Mouse (Mus musculus) heart, embryonic 10.5 days (tissue): Measurements from ENCODE around the gene Prrg3. TPM values are rescaled to one million over a fixed set of nuclear protein-coding genes. Genes with fewer than 3 reads are reported as not detected.
"Not testable (repeated sequence)": the region's sequence is repeated elsewhere in the genome, so short reads cannot be mapped to it uniquely, and the experiment has no call there.

Experiments used
- DNase-seq: peaks from one replicate; pipeline ENCODE4 v3.0.0-alpha.2; 2017; ENCODE audit warnings: low spot score
- H3K27ac ChIP-seq: fragments of 300-500 bp; sonication (generic); 2 replicates; pipeline ENCODE4 v1.5.1; 2016; ENCODE audit warnings: mild to moderate bottlenecking
- H3K27me3 ChIP-seq: fragments of 300-500 bp; sonication (generic); 2 replicates; pipeline ENCODE4 v1.6.1; 2016; ENCODE audit warnings: mild to moderate bottlenecking; ENCODE audit not compliant: poor library complexity, insufficient read depth, severe bottlenecking
- H3K36me3 ChIP-seq: fragments of 300-500 bp; sonication (generic); 2 replicates; pipeline ENCODE4 v1.6.1; 2016; ENCODE audit warnings: mild to moderate bottlenecking, moderate library complexity
- H3K4me1 ChIP-seq: fragments of 300-500 bp; sonication (generic); 2 replicates; pipeline ENCODE4 v1.6.1; 2016; ENCODE audit warnings: mild to moderate bottlenecking
- H3K4me3 ChIP-seq: fragments of 300-500 bp; sonication (generic); 2 replicates; pipeline ENCODE4 v1.5.1; 2016; ENCODE audit warnings: mild to moderate bottlenecking, moderate library complexity
- H3K9me3 ChIP-seq: fragments of 300-500 bp; sonication (generic); 2 replicates; pipeline ENCODE4 v1.6.1; 2016; ENCODE audit warnings: mild to moderate bottlenecking, moderate library complexity
- WGBS: fragments of 180-500 bp; shearing (Covaris S2); methylation state at CpG from one replicate; pipeline ENCODE4 v1.1.7; 2016; 5-methylcytosine and 5-hydroxymethylcytosine counted together
- polyA plus RNA-seq: library from polyadenylated mRNA; unstranded; fragments of >200 nt; fragmentation: Nextera tagmentation; extraction: Ambion mirVana; gene quantifications from 2 replicates; pipeline ENCODE4 v1.2.1, GENCODE M21; 2016

Prrg3 gene
- polyA plus RNA-seq: 4.8 and 4.9 TPM in 2 replicates

- Histone ChIP-seq H3K27ac (peak within 1 kb of the TSS; percentile 79), H3K27me3 (peaks cover 33% of the 10 kb centered on the region), H3K4me1 (no peaks in the 10 kb centered on the region), H3K4me3 (peak within 1 kb of the TSS; percentile 59), H3K36me3 (no peaks in the 10 kb centered on the region), H3K9me3 (no peaks in the 10 kb centered on the region)
- 24% methylated on average over 70 of the region's 72 CpGs for WGBS
- peak; percentile 79 for DNase-seq
Measured at GRCm38 (mm10) chrX:71962073-71963051, at the start of gene Prrg3. Prrg3 (plus strand) TSS chrX:71962624.

- 22% methylated on average over 3 of the region's 3 CpGs for WGBS
- DNase-seq: no peak
- H3K4me3 ChIP-seq: no peak overlapping the region
- H3K9me3 ChIP-seq: no peaks in the 10 kb centered on the region
- no peaks in the 10 kb centered on the region for H3K27me3 ChIP-seq
- no peaks in the 10 kb centered on the region for H3K4me1 ChIP-seq
- H3K27ac ChIP-seq: no peak overlapping the region
- H3K36me3 ChIP-seq: no peaks in the 10 kb centered on the region
Measured at GRCm38 (mm10) chrX:71946631-71947030, 15.8 kb upstream of the Prrg3 start.

- no peak overlapping the region for H3K4me3 ChIP-seq
- H3K9me3 ChIP-seq: no peaks in the 10 kb centered on the region
- H3K27me3 ChIP-seq: peaks cover 33% of the 10 kb centered on the region
- no peaks in the 10 kb centered on the region for H3K36me3 ChIP-seq
- no peak for DNase-seq
- no peaks in the 10 kb centered on the region for H3K4me1 ChIP-seq
- H3K27ac ChIP-seq: no peak overlapping the region
Measured at GRCm38 (mm10) chrX:71958366-71958765, 4.1 kb upstream of the Prrg3 start.

- Histone ChIP-seq H3K4me3 (peak overlapping the region; percentile 59), H3K27ac (no peak overlapping the region; the same call in 1 of the 2 replicates), H3K4me1 (no peaks in the 10 kb centered on the region), H3K36me3 (no peaks in the 10 kb centered on the region), H3K27me3 (peaks cover 30% of the 10 kb centered on the region), H3K9me3 (no peaks in the 10 kb centered on the region)
- WGBS: 47% methylated on average over 9 of the region's 9 CpGs
- DNase-seq: no peak
Measured at GRCm38 (mm10) chrX:71963275-71963912, 970 bp downstream of the Prrg3 start.

GRCm38 (mm10) chrX:71968216-71968615, 5.8 kb downstream of the Prrg3 start:
- H3K9me3 ChIP-seq: no peaks in the 10 kb centered on the region
- no peaks in the 10 kb centered on the region for H3K4me1 ChIP-seq
- H3K27ac ChIP-seq: no peak overlapping the region
- no peak for DNase-seq
- no peak overlapping the region for H3K4me3 ChIP-seq
- no peaks in the 10 kb centered on the region; the same call in 1 of the 2 replicates for H3K27me3 ChIP-seq
- no peaks in the 10 kb centered on the region for H3K36me3 ChIP-seq
- 69% methylated on average over 1 of the region's 1 CpGs for WGBS

- WGBS: 74% methylated on average over 6 of the region's 6 CpGs
- Histone ChIP-seq H3K27me3 (no peaks in the 10 kb centered on the region; the same call in 1 of the 2 replicates), H3K4me1 (no peaks in the 10 kb centered on the region), H3K36me3 (no peaks in the 10 kb centered on the region), H3K9me3 (no peaks in the 10 kb centered on the region), H3K27ac (no peak overlapping the region), H3K4me3 (no peak overlapping the region)
- no peak for DNase-seq
Measured at GRCm38 (mm10) chrX:71968816-71969215, 6.4 kb downstream of the Prrg3 start.

GRCm38 (mm10) chrX:71971325-71971724, 8.9 kb downstream of the Prrg3 start:
- 65% methylated on average over 5 of the region's 5 CpGs for WGBS
- H3K9me3 ChIP-seq: no peaks in the 10 kb centered on the region

GRCm38 (mm10) chrX:71972686-71973085, 10.3 kb downstream of the Prrg3 start, which contains the start of gene Fate1:
Fate1 (plus strand) TSS chrX:71972986.
- H3K36me3 ChIP-seq: no peaks in the 10 kb centered on the region
- 66% methylated on average over 2 of the region's 2 CpGs for WGBS
- H3K4me3 ChIP-seq: no peak within 1 kb of the TSS
- no peaks in the 10 kb centered on the region for H3K4me1 ChIP-seq
- no peaks in the 10 kb centered on the region for H3K9me3 ChIP-seq
- no peaks in the 10 kb centered on the region; the same call in 1 of the 2 replicates for H3K27me3 ChIP-seq
- H3K27ac ChIP-seq: no peak within 1 kb of the TSS
- DNase-seq: no peak

More at GRCm38 (mm10) chrX:71971325-71971724, 8.9 kb downstream of the Prrg3 start:
- Histone ChIP-seq H3K4me3 (no peak overlapping the region), H3K27me3 (no peaks in the 10 kb centered on the region; the same call in 1 of the 2 replicates), H3K27ac (no peak overlapping the region), H3K36me3 (no peaks in the 10 kb centered on the region), H3K4me1 (no peaks in the 10 kb centered on the region)
- no peak for DNase-seq

- not testable (repeated sequence) for H3K27me3 ChIP-seq, H3K4me3 ChIP-seq, H3K36me3 ChIP-seq, H3K4me1 ChIP-seq, H3K9me3 ChIP-seq, DNase-seq, H3K27ac ChIP-seq
Measured at GRCm38 (mm10) chrX:71977681-71978080, 15.3 kb downstream of the Prrg3 start.

GRCm38 (mm10) chrX:71980443-71980842, 18.0 kb downstream of the Prrg3 start:
- WGBS: 52% methylated on average over 3 of the region's 3 CpGs
- Histone ChIP-seq H3K27me3 (no peaks in the 10 kb centered on the region), H3K9me3 (no peaks in the 10 kb centered on the region), H3K36me3 (no peaks in the 10 kb centered on the region), H3K27ac (no peak overlapping the region), H3K4me1 (no peaks in the 10 kb centered on the region), H3K4me3 (no peak overlapping the region)
- no peak for DNase-seq

GRCm38 (mm10) chrX:71981322-71981721, 18.9 kb downstream of the Prrg3 start:
- Histone ChIP-seq H3K36me3 (no peaks in the 10 kb centered on the region), H3K4me3 (no peak overlapping the region), H3K27ac (no peak overlapping the region), H3K27me3 (no peaks in the 10 kb centered on the region), H3K9me3 (no peaks in the 10 kb centered on the region), H3K4me1 (no peaks in the 10 kb centered on the region)
- WGBS: 72% methylated on average over 2 of the region's 2 CpGs
- no peak for DNase-seq

GRCm38 (mm10) chrX:71983205-71983604, 20.8 kb downstream of the Prrg3 start:
- 65% methylated on average over 2 of the region's 2 CpGs for WGBS
- Histone ChIP-seq H3K36me3 (no peaks in the 10 kb centered on the region), H3K27ac (no peak overlapping the region), H3K4me1 (no peaks in the 10 kb centered on the region), H3K9me3 (no peaks in the 10 kb centered on the region), H3K27me3 (no peaks in the 10 kb centered on the region; the same call in 1 of the 2 replicates), H3K4me3 (no peak overlapping the region)
- no peak for DNase-seq

- no peak for DNase-seq
- no peak overlapping the region for H3K27ac ChIP-seq
- 93% methylated on average over 1 of the region's 1 CpGs for WGBS
- H3K27me3 ChIP-seq: no peaks in the 10 kb centered on the region; the same call in 1 of the 2 replicates
- no peak overlapping the region for H3K4me3 ChIP-seq
- H3K4me1 ChIP-seq: no peaks in the 10 kb centered on the region
- H3K9me3 ChIP-seq: no peaks in the 10 kb centered on the region
- H3K36me3 ChIP-seq: no peaks in the 10 kb centered on the region
Measured at GRCm38 (mm10) chrX:71983775-71984174, 21.4 kb downstream of the Prrg3 start.
